Mouse (Mus musculus): ENCODE measurements at regions not wholly inside any gene's neighbourhood (a gene's known extent, or its start where the extent isn't known, plus 50 kb on each side); places are given as distances from the start of the nearest gene placed in this dataset.
"Not testable (repeated sequence)": the region's sequence is repeated elsewhere in the genome, so short reads cannot be mapped to it uniquely, and the experiment has no call there.

- Histone ChIP-seq H3K27me3 (ENCODE audit: control insufficient read depth, insufficient read depth, low read length) (no peaks in the 10 kb centered on the region), H3K9me3 (ENCODE audit: control insufficient read depth, low read length) (no peaks in the 10 kb centered on the region), H3K27ac (ENCODE audit: low read depth, low read length) (no peak overlapping the region), H3K36me3 (ENCODE audit: control insufficient read depth, insufficient read depth, low read length) (no peaks in the 10 kb centered on the region), H3K4me3 (ENCODE audit: low read depth, low read length) (no peak overlapping the region), H3K9ac (ENCODE audit: low read length) (no peak overlapping the region), H3K4me2 (ENCODE audit: low read depth, low read length, severe bottlenecking) (no peak overlapping the region), H3K4me1 (replicated peaks; ENCODE audit: control insufficient read depth, insufficient read depth, low read length) (no peaks in the 10 kb centered on the region)
- 96% methylated on average over 2 of the region's 2 CpGs for WGBS
- ATAC-seq (replicated peaks; ENCODE audit: low FRiP score), result no peak
- DNase-seq (ENCODE audit: low spot score), result no peak
Observed at GRCm38 (mm10) chr2:99470856-99471465, 803.9 kb upstream of the Gm10800 start.

GRCm38 (mm10) chr2:99431254-99431653 lies 764.2 kb upstream of the Gm10800 start:
- Histone ChIP-seq H3K27me3 (ENCODE audit: control insufficient read depth, insufficient read depth, low read length) (no peaks in the 10 kb centered on the region), H3K4me1 (replicated peaks; ENCODE audit: control insufficient read depth, insufficient read depth, low read length) (no peaks in the 10 kb centered on the region), H3K4me2 (ENCODE audit: low read depth, low read length, severe bottlenecking) (no peak overlapping the region), H3K27ac (ENCODE audit: low read depth, low read length) (no peak overlapping the region), H3K4me3 (ENCODE audit: low read depth, low read length) (no peak overlapping the region), H3K9ac (ENCODE audit: low read length) (no peak overlapping the region), H3K9me3 (ENCODE audit: control insufficient read depth, low read length) (no peaks in the 10 kb centered on the region), H3K36me3 (ENCODE audit: control insufficient read depth, insufficient read depth, low read length) (no peaks in the 10 kb centered on the region)
- no peak for ATAC-seq (replicated peaks; ENCODE audit: low FRiP score)
- DNase-seq (ENCODE audit: low spot score), result no peak

GRCm38 (mm10) chr2:99430511-99430910 lies 763.4 kb upstream of the Gm10800 start:
- 87% methylated on average over 2 of the region's 2 CpGs for WGBS
- ATAC-seq (replicated peaks; ENCODE audit: low FRiP score) (no peak), DNase-seq (ENCODE audit: low spot score) (no peak)
- no peaks in the 10 kb centered on the region for H3K9me3 ChIP-seq (ENCODE audit: control insufficient read depth, low read length)
- H3K27ac ChIP-seq (ENCODE audit: low read depth, low read length), result no peak overlapping the region
- H3K4me1 ChIP-seq (replicated peaks; ENCODE audit: control insufficient read depth, insufficient read depth, low read length), result no peaks in the 10 kb centered on the region
- H3K4me2 ChIP-seq (ENCODE audit: low read depth, low read length, severe bottlenecking), result no peak overlapping the region
- no peak overlapping the region for H3K4me3 ChIP-seq (ENCODE audit: low read depth, low read length)
- H3K27me3 ChIP-seq (ENCODE audit: control insufficient read depth, insufficient read depth, low read length), result no peaks in the 10 kb centered on the region
- H3K9ac ChIP-seq (ENCODE audit: low read length), result no peak overlapping the region
- H3K36me3 ChIP-seq (ENCODE audit: control insufficient read depth, insufficient read depth, low read length), result no peaks in the 10 kb centered on the region

- no peaks in the 10 kb centered on the region for H3K27me3 ChIP-seq (ENCODE audit: control insufficient read depth, insufficient read depth, low read length)
- DNase-seq (ENCODE audit: low spot score), result no peak
- H3K4me1 ChIP-seq (replicated peaks; ENCODE audit: control insufficient read depth, insufficient read depth, low read length), result no peaks in the 10 kb centered on the region
- H3K36me3 ChIP-seq (ENCODE audit: control insufficient read depth, insufficient read depth, low read length), result no peaks in the 10 kb centered on the region
- no peak overlapping the region for H3K4me2 ChIP-seq (ENCODE audit: low read depth, low read length, severe bottlenecking)
- H3K27ac ChIP-seq (ENCODE audit: low read depth, low read length), result no peak overlapping the region
- H3K9ac ChIP-seq (ENCODE audit: low read length), result no peak overlapping the region
- no peak overlapping the region for H3K4me3 ChIP-seq (ENCODE audit: low read depth, low read length)
- H3K9me3 ChIP-seq (ENCODE audit: control insufficient read depth, low read length), result no peaks in the 10 kb centered on the region
- ATAC-seq (replicated peaks; ENCODE audit: low FRiP score), result peak; percentile 63; the same call in 1 of the 2 replicates
Observed at GRCm38 (mm10) chr2:99421622-99422021, 754.5 kb upstream of the Gm10800 start.

GRCm38 (mm10) chr2:99409483-99409882 lies 742.4 kb upstream of the Gm10800 start:
- no peak overlapping the region for H3K4me3 ChIP-seq (ENCODE audit: low read depth, low read length)
- no peak for ATAC-seq (replicated peaks; ENCODE audit: low FRiP score)
- WGBS, result 35% methylated on average over 1 of the region's 1 CpGs
- no peak overlapping the region for H3K4me2 ChIP-seq (ENCODE audit: low read depth, low read length, severe bottlenecking)
- H3K9me3 ChIP-seq (ENCODE audit: control insufficient read depth, low read length), result no peaks in the 10 kb centered on the region
- no peak for DNase-seq (ENCODE audit: low spot score)
- no peak overlapping the region for H3K27ac ChIP-seq (ENCODE audit: low read depth, low read length)
- no peaks in the 10 kb centered on the region for H3K27me3 ChIP-seq (ENCODE audit: control insufficient read depth, insufficient read depth, low read length)
- H3K4me1 ChIP-seq (replicated peaks; ENCODE audit: control insufficient read depth, insufficient read depth, low read length), result no peaks in the 10 kb centered on the region
- H3K36me3 ChIP-seq (ENCODE audit: control insufficient read depth, insufficient read depth, low read length), result no peaks in the 10 kb centered on the region
- H3K9ac ChIP-seq (ENCODE audit: low read length), result no peak overlapping the region

- H3K27ac ChIP-seq (ENCODE audit: low read depth, low read length), result no peak overlapping the region
- no peak overlapping the region for H3K4me2 ChIP-seq (ENCODE audit: low read depth, low read length, severe bottlenecking)
- ATAC-seq (replicated peaks; ENCODE audit: low FRiP score) (0 out of 2 replicates have a peak, but pooled peaks have one; percentile 27), DNase-seq (ENCODE audit: low spot score) (no peak)
- H3K4me3 ChIP-seq (ENCODE audit: low read depth, low read length), result no peak overlapping the region
- no peaks in the 10 kb centered on the region for H3K9me3 ChIP-seq (ENCODE audit: control insufficient read depth, low read length)
- no peaks in the 10 kb centered on the region for H3K36me3 ChIP-seq (ENCODE audit: control insufficient read depth, insufficient read depth, low read length)
- H3K27me3 ChIP-seq (ENCODE audit: control insufficient read depth, insufficient read depth, low read length), result no peaks in the 10 kb centered on the region
- H3K9ac ChIP-seq (ENCODE audit: low read length), result no peak overlapping the region
- H3K4me1 ChIP-seq (replicated peaks; ENCODE audit: control insufficient read depth, insufficient read depth, low read length), result no peaks in the 10 kb centered on the region
Observed at GRCm38 (mm10) chr2:99379746-99380145, 712.6 kb upstream of the Gm10800 start.

GRCm38 (mm10) chr2:99363651-99364050 lies 696.5 kb upstream of the Gm10800 start:
- H3K4me1 ChIP-seq (replicated peaks; ENCODE audit: control insufficient read depth, insufficient read depth, low read length); H3K4me2 ChIP-seq (ENCODE audit: low read depth, low read length, severe bottlenecking); H3K4me3 ChIP-seq (ENCODE audit: low read depth, low read length); H3K9me3 ChIP-seq (ENCODE audit: control insufficient read depth, low read length); DNase-seq (ENCODE audit: low spot score); H3K27me3 ChIP-seq (ENCODE audit: control insufficient read depth, insufficient read depth, low read length); ATAC-seq (replicated peaks; ENCODE audit: low FRiP score); H3K36me3 ChIP-seq (ENCODE audit: control insufficient read depth, insufficient read depth, low read length); H3K27ac ChIP-seq (ENCODE audit: low read depth, low read length); H3K9ac ChIP-seq (ENCODE audit: low read length): not testable (repeated sequence)
- WGBS, result 74% methylated on average over 3 of the region's 3 CpGs

- DNase-seq (ENCODE audit: low spot score) (no peak), ATAC-seq (replicated peaks; ENCODE audit: low FRiP score) (no peak)
- no peak overlapping the region for H3K4me2 ChIP-seq (ENCODE audit: low read depth, low read length, severe bottlenecking)
- no peaks in the 10 kb centered on the region for H3K4me1 ChIP-seq (replicated peaks; ENCODE audit: control insufficient read depth, insufficient read depth, low read length)
- no peak overlapping the region for H3K9ac ChIP-seq (ENCODE audit: low read length)
- H3K27ac ChIP-seq (ENCODE audit: low read depth, low read length), result no peak overlapping the region
- H3K27me3 ChIP-seq (ENCODE audit: control insufficient read depth, insufficient read depth, low read length), result no peaks in the 10 kb centered on the region
- no peak overlapping the region for H3K4me3 ChIP-seq (ENCODE audit: low read depth, low read length)
- no peaks in the 10 kb centered on the region for H3K36me3 ChIP-seq (ENCODE audit: control insufficient read depth, insufficient read depth, low read length)
- H3K9me3 ChIP-seq (ENCODE audit: control insufficient read depth, low read length), result no peaks in the 10 kb centered on the region
- WGBS, result 88% methylated on average over 3 of the region's 3 CpGs
Observed at GRCm38 (mm10) chr2:99329166-99329565, 662.1 kb upstream of the Gm10800 start.

All from forebrain, embryonic 11.5 days (tissue).